Mouse (Mus musculus): ENCODE data around the gene Dbnl. TPM values are rescaled to one million over a fixed set of nuclear protein-coding genes. Genes with fewer than 3 reads are reported as not detected.

The Dbnl gene
- total RNA-seq (2014; fragmentation: Nextera tagmentation) (47.1 and 48.7 TPM in 2 replicates), total RNA-seq (2017) (58.7 and 68.5 TPM in 2 replicates)

DNA sequence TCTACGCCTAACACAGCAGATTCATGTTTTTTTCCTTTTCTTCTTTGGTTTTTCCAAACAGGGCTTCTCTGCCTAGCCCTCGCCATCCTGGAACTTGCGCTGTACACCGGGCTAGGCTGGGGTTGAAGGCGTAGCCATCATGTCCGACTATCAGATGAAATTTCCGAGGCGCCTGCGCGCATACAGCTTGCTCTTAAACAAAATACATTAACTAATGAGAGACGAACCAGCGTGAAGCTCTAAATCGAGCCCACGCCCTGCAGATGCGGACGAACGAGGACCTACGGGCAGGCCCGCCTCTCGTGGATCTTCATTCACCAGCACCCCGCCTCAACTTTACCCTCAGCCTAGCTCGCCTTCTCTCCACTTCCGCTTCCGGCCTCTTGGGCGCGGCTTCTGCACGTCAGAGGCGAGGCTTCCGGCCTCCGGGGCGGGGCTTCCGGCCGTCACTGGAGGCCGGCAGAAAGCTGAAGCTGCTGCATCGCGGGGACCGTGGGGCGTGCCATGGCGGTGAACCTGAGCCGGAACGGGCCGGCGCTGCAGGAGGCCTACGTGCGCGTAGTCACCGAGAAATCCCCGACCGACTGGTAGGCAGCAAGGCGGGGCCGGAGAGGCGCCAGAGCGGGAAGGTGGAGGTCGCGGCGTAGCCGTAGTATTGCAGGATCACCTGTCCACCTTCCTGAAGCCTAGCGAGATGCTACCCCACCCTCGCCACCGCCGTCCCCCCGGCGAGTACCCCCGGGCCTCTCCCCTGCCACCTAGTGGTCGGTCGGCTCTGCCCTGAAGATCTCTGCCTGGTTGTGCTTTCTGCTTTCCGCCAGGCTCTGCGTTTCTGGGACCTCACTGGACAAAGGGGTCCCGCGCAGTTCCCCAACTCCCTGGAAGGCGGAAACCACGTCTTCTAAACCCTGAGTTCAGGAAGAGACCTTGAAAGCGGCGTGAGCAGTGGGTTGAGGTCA lies at the start of gene Dbnl:
Dbnl (plus strand) TSS at position 433 of the 959 bp plus-strand sequence.
- ATAC-seq (replicated peaks; ENCODE audit: low FRiP score, low TSS enrichment, poor library complexity, severe bottlenecking) = peak; percentile 93

DNA sequence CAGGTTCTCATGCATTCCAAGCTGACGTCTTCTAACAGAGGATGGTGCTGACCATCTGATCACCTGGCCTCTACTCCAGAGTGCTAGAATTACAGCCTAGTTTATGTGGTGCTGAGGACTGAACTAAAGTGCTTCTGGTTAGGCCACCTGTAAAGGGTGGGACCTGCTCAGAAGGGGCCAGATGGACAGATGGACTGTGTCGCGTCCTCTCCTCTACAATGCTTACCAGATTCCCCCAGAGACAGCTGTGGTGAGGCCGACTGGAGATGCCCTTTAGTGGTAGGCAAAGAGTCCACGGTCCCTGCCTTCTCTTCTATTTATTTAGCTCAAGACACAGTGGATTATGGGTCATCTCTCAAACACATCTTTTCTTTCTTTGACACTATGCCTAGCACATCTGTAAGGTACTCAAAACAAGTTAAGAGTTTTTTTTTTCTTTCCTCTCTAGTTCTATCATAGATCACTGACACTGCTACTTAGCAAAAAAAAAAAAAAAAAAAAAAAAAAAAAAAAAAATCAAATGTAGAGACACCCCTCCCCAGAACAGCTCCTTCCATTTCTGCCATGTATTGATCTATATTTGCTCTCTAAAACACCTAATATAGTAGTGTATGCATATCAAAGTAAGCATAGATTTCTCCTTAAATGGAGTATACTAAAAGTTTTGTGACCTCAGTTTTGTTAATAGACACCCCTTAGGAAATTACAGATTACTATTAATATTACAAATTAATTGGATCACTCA lies 49.2 kb upstream of the Dbnl start:
- ATAC-seq (replicated peaks; ENCODE audit: low FRiP score, low TSS enrichment, poor library complexity, severe bottlenecking) = no peak

- no peak for ATAC-seq (replicated peaks; ENCODE audit: low FRiP score, low TSS enrichment, poor library complexity, severe bottlenecking)
These were observed 48.4 kb upstream of the Dbnl start for GRCm38 (mm10) chr11:5739846-5740245.

DNA sequence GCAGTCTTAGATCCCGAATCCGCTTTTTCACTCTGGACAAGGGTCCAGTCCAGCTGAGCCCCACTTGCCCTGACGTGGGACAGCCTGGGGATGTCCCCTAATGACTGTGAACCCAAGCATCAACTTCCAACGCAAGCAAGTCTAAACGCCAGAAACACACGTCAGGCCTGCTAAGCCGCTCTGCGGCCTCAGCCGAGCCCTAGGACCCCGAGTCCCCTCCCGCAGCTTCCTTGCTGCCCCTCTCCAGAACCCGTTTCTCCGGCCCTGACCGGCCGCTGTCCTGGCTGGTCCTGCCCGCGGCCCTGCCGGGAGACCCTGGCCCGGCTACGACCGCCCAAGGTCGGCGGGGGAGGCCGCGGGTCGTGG lies 47.7 kb upstream of the Dbnl start:
- no peak for ATAC-seq (replicated peaks; ENCODE audit: low FRiP score, low TSS enrichment, poor library complexity, severe bottlenecking)

GRCm38 (mm10) chr11:5740965-5741627 lies 47.2 kb upstream of the Dbnl start:
- peak; percentile 94 for ATAC-seq (replicated peaks; ENCODE audit: low FRiP score, low TSS enrichment, poor library complexity, severe bottlenecking)

DNA sequence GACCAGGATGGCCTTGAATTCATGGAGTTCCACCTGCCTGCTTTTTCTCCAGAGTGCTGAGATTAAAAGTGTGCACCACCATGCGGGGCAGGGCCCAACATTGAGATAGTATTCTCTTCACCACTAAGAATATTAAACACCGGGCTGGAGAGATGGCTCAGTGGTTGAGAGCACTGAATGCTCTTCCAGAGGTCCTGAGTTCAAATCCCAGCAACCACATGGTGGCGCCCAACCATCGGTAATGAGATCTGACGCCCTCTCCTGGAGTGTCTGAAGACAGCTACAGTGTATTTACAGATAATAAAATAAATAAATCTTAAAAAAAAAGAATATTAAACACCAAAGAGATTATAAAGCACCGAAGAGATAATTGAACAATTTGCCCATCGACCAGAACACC lies 46.2 kb upstream of the Dbnl start:
- ATAC-seq (replicated peaks; ENCODE audit: low FRiP score, low TSS enrichment, poor library complexity, severe bottlenecking) = no peak

DNA sequence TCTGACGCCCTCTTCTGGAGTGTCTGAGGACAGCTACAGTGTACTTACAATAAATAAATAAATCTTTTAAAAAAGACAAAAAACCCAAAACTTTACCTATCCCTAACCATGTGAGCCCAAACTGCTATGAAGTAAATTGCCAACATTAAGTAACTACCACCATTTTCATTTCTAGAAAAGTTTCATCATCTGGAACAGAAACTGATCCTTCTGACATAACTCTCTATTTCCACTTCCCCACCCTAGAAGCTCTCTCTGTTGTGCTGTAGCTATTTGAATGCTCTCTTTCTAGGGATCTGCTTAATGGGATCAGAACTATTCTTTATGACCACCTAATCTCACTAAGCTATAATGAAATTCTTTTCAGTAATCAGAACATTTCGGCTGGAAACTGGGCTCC lies 43.3 kb upstream of the Dbnl start:
- ATAC-seq (replicated peaks; ENCODE audit: low FRiP score, low TSS enrichment, poor library complexity, severe bottlenecking) = no peak

DNA sequence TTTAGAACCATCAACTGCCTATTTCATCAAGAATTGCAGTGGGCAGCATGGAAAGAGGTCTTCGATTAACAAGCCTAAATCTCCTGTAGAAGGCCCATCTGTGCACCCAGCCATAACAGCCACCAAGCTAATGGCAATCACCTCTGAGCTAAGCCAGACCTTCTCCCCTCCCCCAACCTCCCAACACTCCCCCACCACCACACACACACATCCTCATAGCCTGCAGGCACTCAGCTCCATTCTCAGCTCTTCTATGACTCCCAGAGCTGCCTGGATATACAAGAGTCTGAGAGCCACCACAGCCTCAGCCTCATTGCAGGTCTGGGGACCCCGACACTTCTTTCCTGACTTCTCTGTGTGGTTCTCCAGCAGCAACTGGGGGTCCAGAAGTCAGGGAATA lies 34.5 kb upstream of the Dbnl start:
- ATAC-seq (replicated peaks; ENCODE audit: low FRiP score, low TSS enrichment, poor library complexity, severe bottlenecking) = no peak

- ATAC-seq (replicated peaks; ENCODE audit: low FRiP score, low TSS enrichment, poor library complexity, severe bottlenecking) = peak; percentile 98
These were observed 26.3 kb upstream of the Dbnl start, which contains the start of gene Urgcp for GRCm38 (mm10) chr11:5761820-5762632. TSS of gene Urgcp (minus strand) at chr11:5762376.

DNA sequence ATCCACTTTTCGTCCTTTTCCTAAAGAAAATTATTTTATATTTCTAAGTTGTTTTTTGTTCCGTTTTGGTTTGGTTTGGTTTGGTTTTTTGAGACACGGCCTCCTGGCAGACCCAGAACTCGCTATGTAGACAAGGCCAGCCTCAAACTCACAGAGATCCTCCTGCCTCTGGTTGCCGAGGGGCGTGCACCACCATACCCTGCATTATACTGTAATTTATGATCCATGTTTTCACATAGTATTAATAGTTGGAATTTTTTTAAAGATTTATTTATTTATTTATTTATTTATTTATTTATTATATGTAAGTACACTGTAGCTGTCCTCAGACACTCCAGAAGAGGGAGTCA lies 25.7 kb upstream of the Dbnl start:
- no peak for ATAC-seq (replicated peaks; ENCODE audit: low FRiP score, low TSS enrichment, poor library complexity, severe bottlenecking)

DNA sequence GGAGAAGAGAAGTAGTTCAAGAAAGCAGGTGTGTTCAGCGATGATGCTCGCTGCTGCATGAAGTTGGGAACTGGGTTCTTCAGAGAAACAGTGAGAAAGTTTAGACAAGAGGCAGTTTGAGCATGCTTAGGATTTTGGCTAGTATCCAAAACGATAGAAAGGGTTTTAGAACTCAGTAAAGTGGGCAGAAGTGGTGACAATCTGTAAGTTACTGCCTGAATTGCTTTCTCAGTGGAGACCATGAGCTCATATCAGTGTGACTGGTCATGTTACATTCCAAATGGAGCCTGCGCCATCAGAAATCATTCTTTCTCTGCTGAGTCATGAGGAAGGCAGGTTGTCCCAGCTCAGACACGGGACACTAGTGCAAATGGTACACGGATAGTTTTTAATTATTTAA lies 22.3 kb upstream of the Dbnl start:
- no peak for ATAC-seq (replicated peaks; ENCODE audit: low FRiP score, low TSS enrichment, poor library complexity, severe bottlenecking)

DNA sequence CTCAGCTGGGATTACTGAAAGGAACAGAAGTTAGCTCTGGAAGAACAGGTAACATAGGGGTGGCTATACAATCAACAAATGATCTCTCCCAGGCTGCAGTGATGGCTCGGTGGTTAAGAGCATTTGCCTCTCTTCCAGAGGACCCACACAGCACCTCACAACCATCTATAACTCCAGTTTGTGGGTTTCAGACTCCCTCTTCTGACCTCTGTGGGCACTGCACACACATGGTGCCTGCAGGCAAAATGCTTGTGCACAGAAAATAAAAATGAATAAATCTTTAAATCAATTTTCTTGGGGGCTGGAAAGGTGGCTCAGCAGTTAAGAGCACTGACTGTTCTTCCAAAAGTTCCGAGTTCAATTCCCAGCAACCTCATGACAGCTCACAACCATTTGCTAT lies 9.8 kb upstream of the Dbnl start:
- ATAC-seq (replicated peaks; ENCODE audit: low FRiP score, low TSS enrichment, poor library complexity, severe bottlenecking) = peak; percentile 46; the same call in 1 of the 2 replicates

DNA sequence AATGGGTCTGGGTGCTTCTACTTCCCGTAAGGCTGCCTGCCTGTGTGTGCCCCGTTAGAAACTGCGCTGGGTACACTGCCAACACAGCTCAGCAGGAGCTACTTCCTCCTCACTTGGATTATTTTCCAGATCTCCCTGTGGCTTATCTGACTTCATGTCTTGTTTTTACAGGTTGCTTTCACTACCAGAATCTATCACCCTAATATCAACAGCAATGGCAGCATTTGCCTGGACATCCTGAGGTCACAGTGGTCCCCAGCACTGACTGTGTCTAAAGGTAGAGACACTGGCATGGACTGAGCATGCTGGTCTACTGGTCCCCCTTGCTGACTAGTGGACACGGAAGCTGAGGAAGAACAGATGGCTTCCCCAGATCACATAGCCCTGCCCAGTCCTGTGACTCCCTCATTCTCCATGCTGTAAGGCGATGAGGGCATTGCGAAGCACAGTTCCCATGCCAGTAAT lies 8.2 kb upstream of the Dbnl start:
- no peak for ATAC-seq (replicated peaks; ENCODE audit: low FRiP score, low TSS enrichment, poor library complexity, severe bottlenecking)

DNA sequence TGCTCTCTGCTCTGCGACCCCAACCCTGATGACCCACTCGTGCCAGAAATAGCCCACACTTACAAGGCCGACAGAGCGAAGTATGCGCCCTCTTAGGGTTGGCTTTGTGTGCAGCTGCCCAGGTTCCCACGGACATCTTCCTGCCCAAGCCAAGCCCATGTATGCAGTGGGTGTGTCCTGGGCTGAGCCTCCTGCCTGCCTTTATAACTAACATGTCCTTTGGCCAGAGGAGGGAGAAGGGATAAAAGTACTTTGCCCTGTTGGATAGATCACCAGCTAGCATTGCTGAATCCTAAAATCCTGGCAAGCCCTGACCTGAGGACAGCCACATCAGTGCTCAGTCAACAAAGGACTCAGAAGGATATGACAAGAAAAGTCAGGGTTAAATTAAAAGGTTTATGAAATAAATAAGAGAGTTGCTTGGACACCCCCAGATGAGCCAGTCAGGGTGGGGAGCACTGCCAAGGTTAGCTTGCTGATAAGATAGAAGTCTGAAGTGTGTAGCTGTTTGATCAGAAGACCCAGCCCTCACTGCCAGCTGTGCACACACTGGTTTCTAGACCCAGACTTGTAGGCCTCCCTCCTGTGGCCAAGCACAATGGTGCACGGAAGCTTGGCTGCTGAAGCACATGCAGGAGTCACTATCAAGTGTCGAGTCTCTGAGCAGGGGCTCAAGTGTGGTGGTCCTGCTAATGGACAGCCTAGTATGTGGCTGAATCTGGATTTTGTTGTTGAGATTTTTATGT lies 5.9 kb upstream of the Dbnl start:
- peak; percentile 95 for ATAC-seq (replicated peaks; ENCODE audit: low FRiP score, low TSS enrichment, poor library complexity, severe bottlenecking)

DNA sequence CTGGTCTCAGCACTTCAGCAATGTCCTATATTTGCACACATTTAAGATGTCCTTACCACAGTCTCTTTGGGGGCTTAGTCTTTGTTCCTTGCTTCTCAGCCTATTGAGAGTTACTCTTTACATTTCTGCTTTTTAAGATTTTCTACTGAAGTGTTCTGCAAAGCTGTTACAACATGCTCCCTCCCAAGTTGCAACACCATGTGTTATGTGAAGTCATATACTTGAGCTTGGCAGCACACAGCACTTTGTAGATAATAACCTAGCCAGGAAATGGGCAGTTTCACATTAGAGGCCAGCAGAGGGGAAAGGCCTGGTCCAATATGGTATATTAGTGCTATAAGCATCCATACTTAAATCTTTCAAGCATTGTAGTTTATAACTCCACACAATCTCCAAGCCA lies 2.6 kb upstream of the Dbnl start:
- ATAC-seq (replicated peaks; ENCODE audit: low FRiP score, low TSS enrichment, poor library complexity, severe bottlenecking) = no peak

- ATAC-seq (replicated peaks; ENCODE audit: low FRiP score, low TSS enrichment, poor library complexity, severe bottlenecking) = no peak
These were observed 625 bp upstream of the Dbnl start for GRCm38 (mm10) chr11:5787671-5788055.

- peak; percentile 58 for ATAC-seq (replicated peaks; ENCODE audit: low FRiP score, low TSS enrichment, poor library complexity, severe bottlenecking)
These were observed 924 bp downstream of the Dbnl start for GRCm38 (mm10) chr11:5789071-5789753.

- no peak for ATAC-seq (replicated peaks; ENCODE audit: low FRiP score, low TSS enrichment, poor library complexity, severe bottlenecking)
These were observed 1.6 kb downstream of the Dbnl start for GRCm38 (mm10) chr11:5789754-5790333.

Measured in megakaryocyte-erythroid progenitor cell, adult 5-6 weeks (primary cell).